23 mouse cellular contexts compared by ENCODE assay signal in the genomic region with DNA sequence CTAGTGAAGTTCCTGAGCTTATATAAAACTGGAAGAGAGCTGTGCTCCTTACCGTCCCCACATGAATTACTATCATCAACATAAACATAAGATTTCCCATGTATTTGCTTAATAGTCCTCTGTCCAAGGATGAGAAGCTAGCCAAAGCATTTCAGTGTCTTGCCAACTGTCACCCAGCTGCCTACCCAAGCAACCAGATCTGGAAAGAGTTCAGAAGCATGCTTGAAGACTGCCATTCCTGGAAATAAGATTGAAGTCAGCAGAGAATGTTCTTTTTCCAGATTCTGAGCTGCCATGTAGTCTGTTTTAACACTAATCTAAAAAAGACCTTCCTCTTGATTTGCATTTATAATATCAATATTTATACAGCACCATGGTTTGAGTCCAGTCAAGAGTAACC.
A peak's percentile ranks its signal among the peaks of the same experiment; 100 is the strongest.
DNase-seq lines count a peak whose midpoint lies in the region; ATAC-seq lines count a peak whose summit lies in the region.
"Had no signal": no experiment of that assay in that cellular context is flagged by ENCODE, and none has a peak within 500 bp of the region (broad histone marks: within the 10 kb centered on the region; RNA-seq: fewer than 3 reads in every experiment).

No protein-coding gene starts in this region.

- ATAC-seq in frontal cortex, adult (ENCODE audit: low TSS enrichment): peak; percentile 73
- ATAC-seq: forebrain, embryonic 13.5 days; forebrain, postnatal 0 days; hindbrain, postnatal 0 days; inflammation-experienced regulatory T-cells, adult 6 months; intestine, embryonic 16.5 days had no signal

- no peak for DNase-seq in frontal cortex, postnatal 14 days (ENCODE audit: low spot score in 2 of 2)
- DNase-seq in Muller cell, postnatal 12 days (ENCODE audit: inconsistent ontology term): peak; percentile 16
- peak; percentile 41 for DNase-seq in brain, adult 2 months (ENCODE audit: low read depth, low spot score)
- no peak for DNase-seq in ovary, postnatal 14 days (ENCODE audit: low spot score)
- DNase-seq in adrenal gland, postnatal 14 days: no peak
- DNase-seq: adrenal gland, adult 8-10 months; adrenal gland, postnatal 36 days; cerebellum, adult 11-12 months; cerebellum, adult 8-10 months; cerebellum, postnatal 25 days; embryo, embryonic 11 days; forebrain, postnatal 0 days; gastrocnemius, postnatal 10 days; gastrocnemius, postnatal 36 days; heart, adult 2 months; heart, postnatal 14 days; heart, postnatal 4 days; kidney, adult 18-20 months had no signal

Comparison
In these comparisons a context has a peak if more than half of its experiments do, and no peak if none do; other contexts are left out.
1. DNase-seq: peak in Muller cell, postnatal 12 days (single experiment) and brain, adult 2 months (single experiment); none in frontal cortex, postnatal 14 days (0 of 2), ovary, postnatal 14 days (single experiment) and adrenal gland, postnatal 14 days (single experiment).